Mouse (Mus musculus) cerebellum, adult 2 months (tissue): Measurements from ENCODE around the gene Fam129c. TPM values are rescaled to one million over a fixed set of nuclear protein-coding genes. Genes with fewer than 3 reads are reported as not detected.

Experiments used
- DNase-seq, 2 experiments: peaks; one replicate each; pipeline ENCODE4 v3.0.0; 2021
- H3K27ac ChIP-seq: fragments of 200-500 bp; 2 replicates; pipeline ENCODE4 v1.5.1; 2012; ENCODE audit warnings: low read length, control low read depth, inconsistent platforms; ENCODE audit not compliant: insufficient read depth
- H3K27me3 ChIP-seq: fragments of 200-500 bp; 2 replicates; pipeline ENCODE4 v1.6.1; 2012; ENCODE audit warnings: inconsistent platforms, mild to moderate bottlenecking, low read length, moderate library complexity; ENCODE audit not compliant: control insufficient read depth, insufficient read depth
- H3K4me1 ChIP-seq: fragments of 200-500 bp; 2 replicates; pipeline ENCODE4 v1.6.1; 2011; ENCODE audit warnings: low read length; ENCODE audit not compliant: control insufficient read depth, insufficient read depth
- H3K4me3 ChIP-seq: fragments of 200-500 bp; replicated peaks from 2 replicates; pipeline ENCODE3; 2011; ENCODE audit warnings: mild to moderate bottlenecking, low read depth, low read length, control low read depth; ENCODE audit not compliant: insufficient read depth
- CTCF ChIP-seq: fragments of 200-500 bp; IDR thresholded peaks from 2 replicates; pipeline ENCODE4 v1.5.1; 2011; ENCODE audit warnings: low read depth, mild to moderate bottlenecking, control low read depth, low read length, moderate library complexity, borderline replicate concordance; ENCODE audit not compliant: insufficient read depth
- POLR2A ChIP-seq: fragments of 200-500 bp; IDR thresholded peaks from 2 replicates; pipeline ENCODE4 v1.6.1; 2011; ENCODE audit warnings: low read length, control low read depth, borderline replicate concordance; ENCODE audit not compliant: insufficient read depth
- WGBS: fragments of 180-500 bp; shearing (Covaris S2); methylation state at CpG from one replicate; pipeline ENCODE4 v1.1.7; 2018; 5-methylcytosine and 5-hydroxymethylcytosine counted together
- polyA plus RNA-seq: library from polyadenylated mRNA; depleted of rRNA; stranded (reverse); fragments of >200 nt; gene quantifications from 2 replicates; pipeline ENCODE4 v1.2.3, GENCODE M21; 2012

The Fam129c gene
- polyA plus RNA-seq, 1 experiment, result 3.4 TPM

GRCm38 (mm10) chr8:71593556-71594323, 3.7 kb upstream of the Fam129c start:
- no peak for TF ChIP-seq CTCF
- TF ChIP-seq POLR2A, result no peak
- H3K4me1 ChIP-seq, result peaks cover 18% of the 10 kb centered on the region
- no peak for DNase-seq
- 72% methylated on average over 8 of the region's 8 CpGs for WGBS
- H3K27ac ChIP-seq, result no peak overlapping the region
- no peak overlapping the region for H3K4me3 ChIP-seq
- H3K27me3 ChIP-seq, result no peaks in the 10 kb centered on the region

DNA sequence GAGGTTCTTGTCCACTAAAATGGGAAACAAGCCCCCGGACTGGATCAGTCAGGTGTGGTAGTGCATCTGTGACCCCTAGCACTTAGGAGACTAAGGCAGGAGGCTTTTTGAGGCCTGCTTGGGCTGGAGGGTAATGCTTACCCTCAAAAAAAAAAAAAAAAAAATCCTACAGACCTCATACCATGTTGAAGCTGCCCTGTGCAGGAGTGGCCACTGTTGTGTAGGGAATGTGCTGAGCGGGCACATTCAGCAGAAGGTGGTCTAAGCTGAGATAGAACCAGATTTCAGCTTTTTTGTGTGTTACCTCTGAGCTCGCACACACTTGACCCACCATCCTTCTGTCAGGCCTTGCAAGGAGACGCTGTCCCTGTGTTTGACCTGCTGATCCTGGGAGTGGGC, 3.1 kb upstream of the Fam129c start:
- WGBS, result 95% methylated on average over 4 of the region's 4 CpGs
- DNase-seq, result no peak
- H3K27ac ChIP-seq, result no peak overlapping the region
- peaks cover 18% of the 10 kb centered on the region for H3K4me1 ChIP-seq
- H3K4me3 ChIP-seq, result no peak overlapping the region
- no peak for TF ChIP-seq POLR2A
- TF ChIP-seq CTCF, result no peak
- no peaks in the 10 kb centered on the region for H3K27me3 ChIP-seq

DNA sequence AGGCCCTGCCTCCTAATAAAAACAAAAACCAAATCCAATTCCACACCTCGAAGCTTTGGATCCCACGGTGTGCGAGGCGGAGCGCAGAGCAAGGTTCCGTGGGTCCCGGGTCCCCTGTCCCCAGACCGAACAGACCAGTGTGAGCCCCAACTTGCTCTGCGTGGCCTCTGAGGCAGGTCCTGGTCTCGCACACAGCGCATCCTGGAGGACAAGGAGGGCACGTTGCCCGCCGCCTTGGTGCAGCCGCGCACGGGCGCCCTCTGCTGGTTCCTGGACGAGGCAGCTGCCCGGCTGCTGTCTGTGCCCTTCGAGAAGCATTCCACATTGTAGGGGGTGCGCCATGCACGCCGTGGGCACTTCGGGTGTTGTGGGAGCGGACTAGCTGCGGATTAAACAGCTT, 1.6 kb upstream of the Fam129c start:
- peaks cover 14% of the 10 kb centered on the region for H3K4me1 ChIP-seq
- DNase-seq, result peak; percentile 88 to 94
- 6% methylated on average over 27 of the region's 27 CpGs for WGBS
- H3K27me3 ChIP-seq, result no peaks in the 10 kb centered on the region
- H3K27ac ChIP-seq, result no peak overlapping the region
- peak overlapping the region; percentile 26 for H3K4me3 ChIP-seq
- peak; percentile 98 for TF ChIP-seq CTCF
- no peak for TF ChIP-seq POLR2A

DNA sequence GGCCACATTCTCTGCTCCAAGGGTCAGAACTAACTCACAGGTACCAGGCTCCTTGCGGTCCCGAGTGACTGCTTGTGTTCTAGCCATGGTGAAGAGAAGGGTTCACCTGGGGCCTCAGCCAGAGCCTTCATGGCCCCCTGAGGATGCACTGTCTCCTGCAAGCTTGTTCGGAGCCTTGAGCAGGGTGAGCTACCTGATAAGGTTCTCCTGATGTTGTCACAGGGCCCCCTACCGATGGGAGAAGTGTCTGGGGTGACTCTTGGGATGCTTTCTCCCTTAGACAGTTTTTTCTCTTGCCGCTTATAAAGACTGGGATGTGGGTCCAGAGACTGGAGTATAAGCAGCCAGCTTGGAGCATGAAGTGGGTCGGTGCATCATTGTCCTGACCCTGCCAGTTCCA, 1.1 kb upstream of the Fam129c start:
- no peak for DNase-seq
- no peak overlapping the region for H3K27ac ChIP-seq
- H3K4me3 ChIP-seq, result no peak overlapping the region
- 51% methylated on average over 6 of the region's 6 CpGs for WGBS
- H3K4me1 ChIP-seq, result peaks cover 14% of the 10 kb centered on the region
- no peak for TF ChIP-seq CTCF
- TF ChIP-seq POLR2A, result no peak
- no peaks in the 10 kb centered on the region for H3K27me3 ChIP-seq

- no peak for DNase-seq
- H3K27ac ChIP-seq, result no peak overlapping the region
- no peaks in the 10 kb centered on the region for H3K27me3 ChIP-seq
- 83% methylated on average over 4 of the region's 4 CpGs for whole genome bisulfite sequencing
- TF ChIP-seq CTCF (no peak), POLR2A (no peak)
- peaks cover 14% of the 10 kb centered on the region for H3K4me1 ChIP-seq
- no peak overlapping the region for H3K4me3 ChIP-seq
Measured at GRCm38 (mm10) chr8:71596798-71597197, 650 bp upstream of the Fam129c start.

GRCm38 (mm10) chr8:71598375-71598774, 927 bp downstream of the Fam129c start:
- DNase-seq, result no peak

GRCm38 (mm10) chr8:71598841-71599240, 1.4 kb downstream of the Fam129c start:
- no peak overlapping the region for H3K4me3 ChIP-seq
- WGBS, result 56% methylated on average over 5 of the region's 5 CpGs
- H3K4me1 ChIP-seq, result peaks cover 9% of the 10 kb centered on the region; the same call in 1 of the 2 replicates
- no peaks in the 10 kb centered on the region for H3K27me3 ChIP-seq
- no peak for DNase-seq
- TF ChIP-seq POLR2A, result no peak
- TF ChIP-seq CTCF, result no peak
- H3K27ac ChIP-seq, result no peak overlapping the region

More at GRCm38 (mm10) chr8:71598375-71598774, 927 bp downstream of the Fam129c start:
- no peak overlapping the region for H3K27ac ChIP-seq
- no peak overlapping the region for H3K4me3 ChIP-seq
- H3K4me1 ChIP-seq, result peaks cover 9% of the 10 kb centered on the region; the same call in 1 of the 2 replicates
- no peaks in the 10 kb centered on the region for H3K27me3 ChIP-seq
- TF ChIP-seq CTCF (no peak), POLR2A (no peak)

DNA sequence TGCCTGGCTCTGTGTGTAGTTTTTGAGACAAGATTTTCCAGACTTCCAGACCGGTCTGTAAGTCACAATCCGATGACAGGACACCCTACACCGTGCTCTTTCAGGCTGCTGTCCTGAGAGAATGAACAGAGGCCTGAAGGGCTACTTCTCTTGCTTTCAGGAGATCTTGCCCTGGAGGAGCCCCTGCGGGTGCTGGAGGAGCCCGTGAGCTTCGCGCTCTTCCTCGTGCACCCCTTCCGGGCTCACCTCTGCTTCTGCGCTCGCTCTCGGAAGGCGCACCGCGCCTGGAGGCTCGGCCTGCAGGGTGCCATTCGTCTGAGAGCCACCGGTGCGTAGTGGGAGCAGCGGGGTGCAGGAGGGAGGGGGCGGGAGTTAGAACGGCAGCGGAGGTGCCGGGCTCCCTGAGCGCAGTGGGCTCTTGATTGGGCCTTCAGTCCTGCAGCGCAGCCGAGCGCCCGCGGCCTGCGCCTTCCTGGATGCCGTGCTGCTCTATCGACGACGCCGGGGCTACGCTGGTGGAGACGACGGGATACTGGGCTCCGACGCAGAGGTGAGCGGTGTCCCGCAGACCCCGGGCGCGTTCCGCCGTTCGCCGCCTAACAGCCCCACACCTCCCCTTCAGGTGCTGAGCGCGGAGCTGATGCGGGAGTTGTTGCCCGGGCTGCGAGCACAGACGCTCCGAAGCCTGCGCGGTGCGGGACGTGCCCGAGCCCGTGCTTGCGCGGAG, 4.7 kb downstream of the Fam129c start:
- Histone ChIP-seq H3K27me3 (no peaks in the 10 kb centered on the region), H3K4me1 (peaks cover 3% of the 10 kb centered on the region; the same call in 1 of the 2 replicates), H3K27ac (no peak overlapping the region), H3K4me3 (no peak overlapping the region)
- DNase-seq, result no peak
- 6% methylated on average over 65 of the region's 65 CpGs for WGBS
- TF ChIP-seq CTCF (no peak), POLR2A (no peak)
